Mouse (Mus musculus) liver, postnatal 0 days (tissue): ENCODE results near the gene Klf13.

Experiments
- CTCF ChIP-seq: sonication (generic); IDR thresholded peaks from 2 replicates; pipeline ENCODE4 v1.5.1; 2016; ENCODE audit warnings: antibody characterized with exemption, low read depth
- EP300 ChIP-seq: IDR thresholded peaks from 2 replicates; pipeline ENCODE4 v1.6.1; 2016; ENCODE audit warnings: antibody characterized with exemption, low read depth, mild to moderate bottlenecking

DNA sequence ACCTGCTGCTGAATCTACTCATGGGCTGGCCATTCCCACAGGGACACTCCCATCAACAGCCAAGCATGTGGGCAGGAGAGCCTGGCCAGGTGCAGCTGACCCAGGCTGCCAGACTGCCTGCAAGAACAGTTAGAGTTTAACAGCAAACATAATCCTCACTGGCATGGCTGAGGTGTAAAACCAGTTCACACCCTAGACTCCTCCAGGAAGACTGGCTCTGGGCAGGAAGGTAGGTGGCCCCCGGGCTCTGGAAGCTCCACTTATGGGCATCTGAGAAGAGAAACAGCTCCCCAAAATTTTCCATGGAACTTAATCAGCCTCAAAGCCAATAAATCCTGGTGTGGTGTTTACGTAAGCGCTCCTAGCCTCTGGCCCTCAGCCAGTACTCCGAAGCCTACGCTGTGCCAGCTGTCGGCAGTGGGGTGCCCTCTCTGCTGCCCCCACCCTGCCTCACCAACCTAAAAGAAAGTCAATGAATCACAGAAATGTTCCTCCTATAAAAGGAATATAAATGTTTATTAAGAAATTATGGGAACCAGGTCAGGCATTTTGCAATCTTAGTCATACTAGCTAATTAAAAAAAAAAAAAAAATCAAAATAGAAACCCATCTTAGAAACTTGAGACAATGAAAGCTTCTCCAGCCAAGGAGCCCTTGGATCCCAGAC lies 13.8 kb downstream of the Klf13 start:
- TF ChIP-seq CTCF = peak; percentile 27; the same call in 1 of the 2 replicates
- no peak for TF ChIP-seq EP300
